Mouse (Mus musculus): ENCODE results near the gene Cckbr.
"Not testable (repeated sequence)": the region's sequence is repeated elsewhere in the genome, so short reads cannot be mapped to it uniquely, and the experiment has no call there.

Gene Cckbr

GRCm38 (mm10) chr7:105437979-105438772 is 12.6 kb downstream of the Cckbr start:
- no peak for DNase-seq (ENCODE audit: low spot score in 2 of 2)

- no peak for DNase-seq (ENCODE audit: low spot score in 2 of 2)
These were observed 15.9 kb downstream of the Cckbr start for GRCm38 (mm10) chr7:105441426-105441825.

- DNase-seq (ENCODE audit: low spot score in 2 of 2): no peak
These were observed 19.5 kb downstream of the Cckbr start for GRCm38 (mm10) chr7:105445076-105445475.

GRCm38 (mm10) chr7:105453345-105453744 is 27.8 kb downstream of the Cckbr start:
- DNase-seq (ENCODE audit: low spot score in 2 of 2): not testable (repeated sequence)

- DNase-seq (ENCODE audit: low spot score in 2 of 2): no peak
These were observed 33.0 kb downstream of the Cckbr start for GRCm38 (mm10) chr7:105458546-105458945.

- DNase-seq (ENCODE audit: low spot score in 2 of 2): not testable (repeated sequence)
These were observed 40.0 kb downstream of the Cckbr start for GRCm38 (mm10) chr7:105465505-105465904.

- DNase-seq (ENCODE audit: low spot score in 2 of 2): no peak
These were observed 47.1 kb downstream of the Cckbr start for GRCm38 (mm10) chr7:105472607-105473006.

- DNase-seq (ENCODE audit: low spot score in 2 of 2): no peak
These were observed 49.3 kb downstream of the Cckbr start for GRCm38 (mm10) chr7:105474771-105475315.

- DNase-seq (ENCODE audit: low spot score in 2 of 2): no peak
These were observed 49.9 kb downstream of the Cckbr start for GRCm38 (mm10) chr7:105475396-105475949.

- no peak for DNase-seq (ENCODE audit: low spot score in 2 of 2)
These were observed 51.3 kb downstream of the Cckbr start for GRCm38 (mm10) chr7:105476683-105477432.

GRCm38 (mm10) chr7:105477433-105477700 is 51.8 kb downstream of the Cckbr start:
- no peak for DNase-seq (ENCODE audit: low spot score in 2 of 2)

- DNase-seq (ENCODE audit: low spot score in 2 of 2): peak in 1 of 2 experiments; percentile 30
These were observed 52.3 kb downstream of the Cckbr start for GRCm38 (mm10) chr7:105477841-105478240.

GRCm38 (mm10) chr7:105478344-105478743 is 52.8 kb downstream of the Cckbr start:
- DNase-seq (ENCODE audit: low spot score in 2 of 2): no peak

GRCm38 (mm10) chr7:105479232-105479631 is 53.7 kb downstream of the Cckbr start:
- no peak for DNase-seq (ENCODE audit: low spot score in 2 of 2)

GRCm38 (mm10) chr7:105480081-105480480 is 54.5 kb downstream of the Cckbr start:
- no peak for DNase-seq (ENCODE audit: low spot score in 2 of 2)

GRCm38 (mm10) chr7:105480561-105481504 is 55.3 kb downstream of the Cckbr start:
- DNase-seq (ENCODE audit: low spot score in 2 of 2): peak; percentile 36 to 64

- DNase-seq (ENCODE audit: low spot score in 2 of 2): peak; percentile 88 to 91
These were observed 56.2 kb downstream of the Cckbr start, which contains the start of gene Cavin3 for GRCm38 (mm10) chr7:105481505-105482411. TSS of gene Cavin3 (minus strand) at chr7:105482300.

GRCm38 (mm10) chr7:105482426-105482825 is 56.9 kb downstream of the Cckbr start:
- DNase-seq (ENCODE audit: low spot score in 2 of 2): peak; percentile 73 to 79

GRCm38 (mm10) chr7:105485029-105485428 is 59.5 kb downstream of the Cckbr start:
- DNase-seq (ENCODE audit: low spot score in 2 of 2): no peak
